Mouse (Mus musculus) liver, adult 2 months (tissue): ENCODE data around the gene Vapa.

Source experiments
- CTCF ChIP-seq: fragments of 200-500 bp; IDR thresholded peaks from 2 replicates; pipeline ENCODE4 v1.5.1; 2011; ENCODE audit warnings: low read depth, low read length, control low read depth
- POLR2A ChIP-seq: fragments of 200-500 bp; IDR thresholded peaks from 2 replicates; pipeline ENCODE4 v1.6.1; 2011; ENCODE audit warnings: low read length, control low read depth; ENCODE audit not compliant: insufficient read depth; ENCODE audit errors: extremely low read depth

GRCm38 (mm10) chr17:65618431-65618830, 5.1 kb upstream of the Vapa start:
- TF ChIP-seq CTCF (no peak), POLR2A (no peak)
